Mouse (Mus musculus): ENCODE results near the gene Sbk3.

DNA sequence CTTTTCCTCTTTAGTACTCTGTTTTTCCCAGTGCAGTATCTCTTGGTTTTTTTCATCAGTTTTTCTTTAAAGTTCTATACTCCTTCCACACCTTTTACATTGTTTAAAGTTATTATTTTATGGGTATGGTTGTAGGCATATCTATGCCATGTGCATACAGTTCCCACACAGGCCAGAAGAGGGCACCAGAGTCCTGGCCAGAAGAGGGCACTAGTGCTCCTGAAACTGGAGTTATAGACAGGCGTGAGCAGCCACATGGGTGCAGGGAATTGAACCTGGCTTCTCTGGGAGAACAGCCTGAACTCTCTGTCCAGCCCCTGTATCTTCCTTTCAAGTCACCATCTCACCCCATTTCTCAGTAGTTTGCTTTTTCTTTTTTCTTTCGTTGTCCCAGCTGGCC, 32.5 kb downstream of the Sbk3 start:
- peak; percentile 82 for TF ChIP-seq CTCF (IDR thresholded peaks at IDR 0.05; ENCODE audit: borderline replicate concordance, insufficient read depth, low read length)
- no peak for TF ChIP-seq POLR2A (IDR thresholded peaks at IDR 0.05; ENCODE audit: low read depth, low read length)
